Mouse (Mus musculus): ENCODE results near the gene Chtop. TPM values are rescaled to one million over a fixed set of nuclear protein-coding genes. Genes with fewer than 3 reads are reported as not detected.

The Chtop gene
- polyA plus RNA-seq, 1 experiment from 2014 or later = 154 TPM

DNA sequence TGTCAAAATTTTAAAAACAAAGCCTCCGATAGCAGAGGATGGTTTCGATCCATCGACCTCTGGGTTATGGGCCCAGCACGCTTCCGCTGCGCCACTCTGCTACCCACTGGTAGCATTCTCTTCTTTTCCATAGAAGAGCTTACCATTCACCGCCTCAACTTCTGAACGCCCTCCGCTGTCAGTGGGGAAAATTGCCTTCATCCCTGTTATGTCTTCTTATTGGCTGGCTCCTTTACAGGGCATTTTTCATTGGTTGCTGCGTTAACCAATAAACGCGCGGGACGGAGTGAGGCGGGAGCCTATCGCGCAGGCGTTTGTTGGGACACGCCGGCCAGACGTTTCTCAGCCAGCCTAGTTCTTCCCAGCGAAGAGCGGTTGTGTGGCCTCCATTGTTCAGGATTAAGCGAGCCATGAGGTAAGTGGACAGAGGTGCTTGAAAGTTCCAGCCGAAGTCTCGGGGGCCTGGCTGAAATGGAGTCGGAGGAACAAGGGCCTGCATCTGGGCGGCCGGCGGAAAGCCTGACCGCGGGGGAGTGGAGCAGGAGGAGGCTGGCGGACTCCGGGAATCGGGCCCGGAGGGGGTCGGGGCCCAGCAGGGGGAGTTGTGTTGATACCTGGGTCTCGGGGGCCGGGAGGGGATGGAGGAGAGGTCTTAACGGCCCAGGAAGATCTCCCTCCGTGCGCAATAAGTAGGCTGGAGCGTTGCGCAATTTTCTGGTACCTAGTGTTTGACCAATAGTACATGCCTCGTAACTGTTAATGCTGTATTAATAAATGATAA lies 33.3 kb downstream of the Chtop start, which contains the start of gene Ilf2:
TSS of gene Ilf2 (plus strand) at position 296 of the 781 bp plus-strand sequence.
- Histone ChIP-seq H3K4me2 (peak within 1 kb of the TSS; percentile 69), H3K9me3 (no peaks in the 10 kb centered on the region), H3K27ac (peak within 1 kb of the TSS; percentile 92), H3K36me3 (peaks cover 31% of the 10 kb centered on the region), H3K4me3 (peak within 1 kb of the TSS; percentile 72), H3K4me1 (peaks cover 13% of the 10 kb centered on the region), H3K9ac (peak within 1 kb of the TSS; percentile 88), H3K27me3 (no peaks in the 10 kb centered on the region)
- WGBS = under 1% methylated on average over 45 of the region's 45 CpGs
- peak; percentile 99 for ATAC-seq (ENCODE audit: borderline replicate concordance, extremely low read depth, low FRiP score, low TSS enrichment)

DNA sequence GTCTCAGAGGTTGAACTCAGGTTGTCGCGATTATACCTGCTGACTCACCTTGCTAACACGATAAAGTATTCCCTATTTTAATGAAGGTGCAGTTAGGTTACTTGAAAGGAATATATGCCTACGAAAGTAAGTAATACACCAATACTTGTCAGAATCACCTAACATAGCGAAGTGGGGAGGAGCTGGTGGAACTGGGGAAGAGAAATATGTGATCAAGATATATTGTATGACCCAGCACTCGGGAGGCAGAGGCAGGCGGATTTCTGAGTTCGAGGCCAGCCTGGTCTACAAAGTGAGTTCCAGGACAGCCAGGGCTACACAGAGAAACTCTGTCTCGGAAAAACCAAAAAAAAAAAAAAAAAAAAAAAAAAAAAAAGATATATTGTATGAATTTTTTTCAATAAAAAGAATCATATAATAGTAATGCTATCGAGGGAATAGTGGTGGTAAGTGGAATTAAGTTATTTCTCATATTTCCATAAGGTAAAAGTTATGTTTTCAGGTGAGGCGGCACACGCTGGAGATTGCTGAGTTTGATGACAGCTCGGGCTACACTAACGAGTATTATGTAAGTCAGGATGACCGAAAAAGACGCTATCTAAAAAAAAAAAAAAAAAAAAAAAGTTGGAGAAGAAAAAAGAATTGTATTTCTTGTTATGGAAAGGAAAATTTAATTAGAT lies 34.0 kb downstream of the Chtop start:
- H3K36me3 ChIP-seq = peaks cover 24% of the 10 kb centered on the region
- no peak overlapping the region for H3K9ac ChIP-seq
- H3K4me1 ChIP-seq = peaks cover 13% of the 10 kb centered on the region
- WGBS = 34% methylated on average over 16 of the region's 16 CpGs
- H3K4me3 ChIP-seq = peak overlapping the region; percentile 72
- peak overlapping the region; percentile 44 for H3K4me2 ChIP-seq
- ATAC-seq (ENCODE audit: borderline replicate concordance, extremely low read depth, low FRiP score, low TSS enrichment) = peak; percentile 2; the same call in 1 of the 2 replicates
- H3K27me3 ChIP-seq = no peaks in the 10 kb centered on the region
- no peaks in the 10 kb centered on the region for H3K9me3 ChIP-seq
- H3K27ac ChIP-seq = no peak overlapping the region

DNA sequence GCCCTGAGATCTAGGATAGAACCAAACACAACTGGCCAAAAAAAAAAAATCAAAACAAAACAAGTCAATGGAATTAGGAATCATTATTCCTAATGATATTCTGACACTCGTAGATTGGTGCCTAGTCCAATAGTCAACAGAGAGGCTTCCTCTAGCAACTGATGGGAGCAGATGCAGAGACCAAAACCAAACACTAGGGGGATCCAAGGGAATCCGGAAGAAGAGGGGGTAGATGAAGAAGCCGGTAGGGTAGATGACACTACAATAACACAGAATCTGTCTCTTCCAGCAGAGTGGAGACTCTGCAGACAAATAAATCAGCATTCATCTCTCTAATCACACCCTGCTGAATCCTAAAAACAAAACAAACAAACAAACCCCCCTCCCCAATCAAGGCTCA lies 37.1 kb downstream of the Chtop start:
- Histone ChIP-seq H3K9ac (no peak overlapping the region), H3K27me3 (no peaks in the 10 kb centered on the region), H3K27ac (no peak overlapping the region), H3K36me3 (no peaks in the 10 kb centered on the region), H3K4me2 (no peak overlapping the region), H3K4me1 (peaks cover 5% of the 10 kb centered on the region), H3K4me3 (no peak overlapping the region), H3K9me3 (no peaks in the 10 kb centered on the region)
- 25% methylated on average over 3 of the region's 3 CpGs for WGBS
- ATAC-seq (ENCODE audit: borderline replicate concordance, extremely low read depth, low FRiP score, low TSS enrichment) = no peak

DNA sequence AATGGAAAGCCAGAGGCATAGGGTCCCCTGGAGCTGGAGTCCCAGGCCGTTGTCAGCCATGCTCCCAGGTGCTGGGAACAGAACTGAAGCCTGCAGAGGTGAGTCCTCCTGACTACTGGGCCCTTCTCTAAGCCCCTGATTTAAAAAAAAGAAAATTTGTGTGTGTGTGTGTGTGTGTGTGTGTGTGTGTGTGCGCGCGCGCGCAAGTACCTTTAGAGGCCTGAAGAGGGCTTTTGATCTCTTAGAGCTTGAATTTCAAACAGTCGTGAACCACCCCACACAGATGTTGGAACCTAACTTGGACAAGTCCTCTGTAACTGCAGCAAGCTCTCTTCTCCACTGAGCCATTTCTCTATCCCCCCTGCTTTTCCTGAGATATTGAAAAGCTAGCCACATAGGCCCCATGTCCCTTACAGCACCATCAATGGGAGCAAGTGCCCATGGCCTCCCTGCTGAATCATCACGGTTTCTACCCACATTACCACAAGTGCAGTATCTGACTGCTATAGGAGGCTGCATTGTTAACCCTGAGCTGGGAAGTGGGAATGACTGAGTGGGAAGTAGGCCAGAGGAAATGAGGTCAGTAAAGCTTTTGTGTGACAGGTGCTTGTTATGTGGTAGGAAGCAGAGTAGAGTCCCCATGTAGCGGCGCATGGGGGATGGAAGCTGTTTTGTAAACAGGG lies 41.5 kb downstream of the Chtop start:
- H3K4me3 ChIP-seq = no peak overlapping the region
- no peak overlapping the region for H3K27ac ChIP-seq
- H3K4me2 ChIP-seq = no peak overlapping the region
- 89% methylated on average over 10 of the region's 10 CpGs for WGBS
- H3K36me3 ChIP-seq = no peaks in the 10 kb centered on the region
- H3K9ac ChIP-seq = no peak overlapping the region
- H3K9me3 ChIP-seq = no peaks in the 10 kb centered on the region
- ATAC-seq (ENCODE audit: borderline replicate concordance, extremely low read depth, low FRiP score, low TSS enrichment) = no peak
- H3K27me3 ChIP-seq = peaks cover 25% of the 10 kb centered on the region
- peaks cover 24% of the 10 kb centered on the region for H3K4me1 ChIP-seq

DNA sequence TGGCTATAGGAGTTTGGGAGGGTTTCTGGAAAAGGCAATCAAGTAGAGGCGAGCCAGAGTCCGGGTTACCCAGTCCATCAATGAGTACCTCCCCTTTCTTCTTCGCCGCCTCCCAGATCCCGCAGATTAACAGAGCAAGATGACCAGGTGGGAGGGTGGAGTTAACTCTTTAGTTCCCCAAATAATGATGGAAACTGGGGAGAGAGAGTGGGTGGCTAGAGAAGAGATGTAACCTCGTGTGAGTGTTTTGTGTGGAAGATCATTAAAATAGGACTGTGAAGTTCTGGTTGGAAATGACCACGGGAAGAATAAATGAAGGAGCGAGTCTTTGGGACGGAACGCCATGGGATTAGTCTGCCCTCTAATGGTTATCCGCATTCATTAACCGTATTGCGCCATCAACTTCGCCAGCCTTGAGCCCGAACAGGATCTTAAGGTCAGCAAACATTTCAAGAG lies 43.0 kb downstream of the Chtop start:
- H3K4me1 ChIP-seq = peaks cover 24% of the 10 kb centered on the region
- under 1% methylated on average over 15 of the region's 15 CpGs for WGBS
- peak overlapping the region; percentile 52; the same call in 1 of the 2 replicates for H3K9ac ChIP-seq
- H3K4me3 ChIP-seq = peak overlapping the region; percentile 61
- peak overlapping the region; percentile 84 for H3K4me2 ChIP-seq
- peak; percentile 37 for ATAC-seq (ENCODE audit: borderline replicate concordance, extremely low read depth, low FRiP score, low TSS enrichment)
- H3K27ac ChIP-seq = peak overlapping the region; percentile 76
- H3K27me3 ChIP-seq = peaks cover 25% of the 10 kb centered on the region
- no peaks in the 10 kb centered on the region for H3K36me3 ChIP-seq
- no peaks in the 10 kb centered on the region for H3K9me3 ChIP-seq

DNA sequence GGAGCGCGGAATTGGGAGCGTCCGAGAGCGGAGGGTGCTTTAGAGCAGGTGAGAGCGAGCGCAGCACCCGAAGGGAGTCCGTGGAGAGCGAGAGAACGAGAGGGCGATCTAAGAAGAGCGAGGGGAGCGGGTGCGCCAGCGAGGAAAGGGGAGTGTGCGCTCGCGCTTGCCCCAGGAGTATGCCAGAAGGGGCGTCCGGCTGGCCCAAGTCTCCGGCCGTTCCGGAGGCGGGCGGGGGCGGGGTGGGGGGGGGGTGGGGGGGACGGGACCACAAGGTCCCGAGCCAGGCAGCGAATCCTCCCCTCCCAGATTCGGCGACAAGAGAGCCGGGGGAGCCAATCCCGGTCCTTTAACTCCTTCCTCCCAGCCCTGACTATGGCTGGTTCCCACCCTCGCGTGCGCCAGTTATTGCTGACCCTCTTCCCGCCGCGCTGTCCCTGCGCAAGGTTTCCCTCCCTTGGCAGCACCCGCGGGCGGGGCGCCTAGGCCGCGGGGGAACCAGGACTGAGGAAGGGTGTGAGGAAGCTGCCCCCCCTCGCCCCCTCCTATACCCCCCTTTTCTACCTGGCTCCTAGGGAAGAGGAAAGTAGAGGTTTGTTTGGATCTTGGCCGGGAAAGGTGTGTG lies 43.5 kb downstream of the Chtop start, which contains the start of gene Npr1:
TSS of gene Npr1 (minus strand) at position 181 of the 625 bp plus-strand sequence.
- no peaks in the 10 kb centered on the region for H3K9me3 ChIP-seq
- peak within 1 kb of the TSS; percentile 76 for H3K27ac ChIP-seq
- peaks cover 25% of the 10 kb centered on the region for H3K27me3 ChIP-seq
- ATAC-seq (ENCODE audit: borderline replicate concordance, extremely low read depth, low FRiP score, low TSS enrichment) = peak; percentile 51
- peak within 1 kb of the TSS; percentile 61 for H3K4me3 ChIP-seq
- no peaks in the 10 kb centered on the region for H3K36me3 ChIP-seq
- peak within 1 kb of the TSS; percentile 52 for H3K9ac ChIP-seq
- 0% methylated on average over 31 of the region's 49 CpGs for WGBS
- peak within 1 kb of the TSS; percentile 84 for H3K4me2 ChIP-seq
- H3K4me1 ChIP-seq = peaks cover 24% of the 10 kb centered on the region

DNA sequence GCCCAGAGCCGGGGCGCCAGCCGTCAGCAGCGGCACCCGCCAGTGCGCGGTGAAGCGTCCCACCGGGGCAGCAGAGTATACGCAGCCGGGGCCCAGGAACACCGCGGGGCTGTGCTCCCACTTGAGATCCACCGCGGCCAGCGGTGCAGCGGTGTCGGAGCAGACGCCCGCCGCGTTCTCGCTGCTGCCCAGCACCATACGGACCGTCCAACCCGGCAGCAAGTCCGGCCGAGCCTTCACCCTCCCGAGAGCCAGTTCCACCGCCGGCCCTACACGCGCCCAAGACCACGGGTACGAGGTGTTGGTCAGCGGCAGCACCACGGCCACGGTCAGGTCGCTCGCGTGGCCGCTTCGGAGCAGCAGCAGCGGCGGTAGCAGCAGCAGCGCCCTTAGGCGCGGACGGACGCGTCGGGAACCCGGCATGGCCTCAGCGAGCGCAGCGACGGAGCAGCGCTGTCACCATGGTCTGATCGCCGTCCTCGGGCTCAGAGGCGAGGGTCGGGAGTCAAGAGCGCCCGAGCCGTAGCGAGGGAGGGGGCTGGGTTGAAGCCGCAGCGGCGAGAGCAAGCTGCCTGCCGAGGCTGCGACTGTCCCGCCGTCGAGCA lies 44.1 kb downstream of the Chtop start:
- Histone ChIP-seq H3K4me3 (peak overlapping the region; percentile 61), H3K27me3 (peaks cover 25% of the 10 kb centered on the region), H3K4me2 (peak overlapping the region; percentile 84), H3K9ac (peak overlapping the region; percentile 52), H3K36me3 (no peaks in the 10 kb centered on the region), H3K9me3 (no peaks in the 10 kb centered on the region), H3K27ac (peak overlapping the region; percentile 76), H3K4me1 (peaks cover 24% of the 10 kb centered on the region)
- under 1% methylated on average over 75 of the region's 75 CpGs for WGBS
- peak; percentile 45; the same call in 1 of the 2 replicates for ATAC-seq (ENCODE audit: borderline replicate concordance, extremely low read depth, low FRiP score, low TSS enrichment)

DNA sequence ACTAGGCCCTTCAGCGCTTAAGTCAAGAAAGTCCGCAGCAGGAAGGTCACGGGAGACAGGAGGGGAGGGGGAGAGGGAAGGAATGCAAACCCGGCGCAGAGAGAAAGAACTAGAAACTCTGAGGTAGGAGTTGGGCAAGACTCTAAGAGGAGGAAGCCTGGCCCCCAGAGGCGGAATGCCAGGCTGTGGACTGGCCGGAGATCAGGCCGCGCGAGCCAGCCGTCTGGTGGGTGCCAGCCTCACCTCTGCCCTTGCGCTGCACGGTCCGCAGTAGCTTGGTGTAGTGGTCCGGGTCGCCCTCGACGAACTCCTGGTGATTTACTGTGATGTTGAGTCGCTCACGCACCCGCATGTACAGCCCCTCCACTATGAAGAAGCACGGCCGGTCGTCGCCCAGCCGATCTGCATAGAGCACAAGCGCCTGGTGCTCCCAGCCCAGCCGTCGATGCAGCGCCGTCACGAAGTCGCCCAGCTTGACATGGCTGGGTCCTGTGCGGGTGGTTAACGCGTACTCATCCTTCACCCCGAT lies 44.7 kb downstream of the Chtop start:
- H3K4me1 ChIP-seq = peaks cover 24% of the 10 kb centered on the region
- peaks cover 25% of the 10 kb centered on the region for H3K27me3 ChIP-seq
- peak overlapping the region; percentile 84 for H3K4me2 ChIP-seq
- H3K27ac ChIP-seq = peak overlapping the region; percentile 76
- H3K9me3 ChIP-seq = no peaks in the 10 kb centered on the region
- H3K9ac ChIP-seq = peak overlapping the region; percentile 52
- 9% methylated on average over 37 of the region's 37 CpGs for WGBS
- no peaks in the 10 kb centered on the region for H3K36me3 ChIP-seq
- ATAC-seq (ENCODE audit: borderline replicate concordance, extremely low read depth, low FRiP score, low TSS enrichment) = peak; percentile 53; the same call in 1 of the 2 replicates
- peak overlapping the region; percentile 61 for H3K4me3 ChIP-seq

DNA sequence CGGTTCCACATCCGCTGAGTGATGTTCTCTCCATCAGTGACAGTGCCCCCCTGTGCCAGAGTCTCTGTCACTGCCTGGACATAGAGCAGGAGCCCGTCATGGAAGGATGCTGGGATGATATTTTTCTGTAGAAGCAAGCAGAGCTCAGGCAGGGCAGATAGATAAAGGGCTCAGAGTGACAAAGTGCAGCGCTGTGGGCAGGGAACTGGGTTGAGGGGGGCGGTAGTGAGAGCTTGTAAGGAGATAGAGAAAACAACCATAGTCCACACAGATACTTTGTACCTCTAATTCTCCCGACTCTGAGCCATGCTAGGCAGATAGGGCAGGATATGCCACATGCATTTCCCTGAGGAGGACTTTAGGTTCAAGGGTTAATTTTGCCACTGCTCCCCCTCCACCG lies 46.7 kb downstream of the Chtop start:
- H3K4me1 ChIP-seq = peaks cover 24% of the 10 kb centered on the region
- no peaks in the 10 kb centered on the region for H3K36me3 ChIP-seq
- peak overlapping the region; percentile 61 for H3K4me3 ChIP-seq
- peaks cover 25% of the 10 kb centered on the region for H3K27me3 ChIP-seq
- H3K27ac ChIP-seq = no peak overlapping the region
- 0 out of 2 replicates have a peak overlapping the region, but pooled peaks have one; percentile 6 for H3K9ac ChIP-seq
- 24% methylated on average over 7 of the region's 7 CpGs for WGBS
- H3K4me2 ChIP-seq = peak overlapping the region; percentile 84
- no peak for ATAC-seq (ENCODE audit: borderline replicate concordance, extremely low read depth, low FRiP score, low TSS enrichment)
- no peaks in the 10 kb centered on the region for H3K9me3 ChIP-seq

DNA sequence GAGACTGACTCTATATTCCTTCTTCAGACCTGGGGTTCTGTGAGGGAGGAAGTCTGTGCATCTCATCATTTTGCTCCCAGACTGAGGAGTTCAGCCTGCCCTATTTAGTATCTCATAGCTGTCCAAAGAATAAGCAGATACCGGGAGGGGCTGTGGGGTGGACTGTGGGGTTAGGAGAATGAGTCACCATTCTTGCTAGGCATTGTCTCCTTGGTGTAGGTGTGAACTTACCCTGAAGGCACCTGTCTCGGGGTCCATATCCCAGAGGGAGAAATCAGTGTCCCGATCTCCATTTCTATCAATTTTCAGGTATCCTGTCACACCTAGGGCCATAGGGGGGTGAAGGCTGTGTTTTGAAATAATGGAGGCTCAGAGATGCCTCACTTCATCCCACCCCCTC lies 47.4 kb downstream of the Chtop start:
- 75% methylated on average over 3 of the region's 3 CpGs for WGBS
- H3K9ac ChIP-seq = no peak overlapping the region

DNA sequence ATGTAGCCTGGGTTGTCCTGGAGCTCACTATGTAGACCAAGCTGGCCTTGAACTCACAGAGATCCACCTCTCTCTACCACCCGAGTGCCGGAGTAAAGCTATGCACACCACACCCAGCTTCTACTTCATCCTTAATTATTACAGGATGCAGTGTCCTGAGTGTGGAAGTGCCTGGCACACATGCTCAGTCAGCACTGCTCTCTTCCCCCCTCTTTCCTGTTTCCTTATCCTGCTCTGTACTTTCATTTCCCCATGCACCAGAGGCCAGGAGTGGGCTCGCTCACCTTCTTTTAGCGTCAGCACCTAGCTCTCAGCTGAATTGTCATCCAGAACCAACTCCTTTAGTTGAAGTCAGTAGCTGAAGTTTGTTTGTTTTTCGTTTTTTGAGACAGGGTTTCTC lies 49.0 kb downstream of the Chtop start:
- Histone ChIP-seq H3K4me1 (peaks cover 11% of the 10 kb centered on the region), H3K36me3 (no peaks in the 10 kb centered on the region), H3K9me3 (no peaks in the 10 kb centered on the region), H3K4me2 (no peak overlapping the region), H3K9ac (no peak overlapping the region), H3K27me3 (peaks cover 22% of the 10 kb centered on the region), H3K27ac (no peak overlapping the region), H3K4me3 (no peak overlapping the region)
- 50% methylated on average over 5 of the region's 5 CpGs for WGBS
- ATAC-seq (ENCODE audit: borderline replicate concordance, extremely low read depth, low FRiP score, low TSS enrichment) = no peak

More for the DNA sequence above, 47.4 kb downstream of the Chtop start:
- no peak for ATAC-seq (ENCODE audit: borderline replicate concordance, extremely low read depth, low FRiP score, low TSS enrichment)
- Histone ChIP-seq H3K9me3 (no peaks in the 10 kb centered on the region), H3K4me1 (peaks cover 24% of the 10 kb centered on the region), H3K36me3 (no peaks in the 10 kb centered on the region), H3K4me3 (no peak overlapping the region), H3K27me3 (peaks cover 25% of the 10 kb centered on the region), H3K4me2 (no peak overlapping the region), H3K27ac (no peak overlapping the region)

All from lung, embryonic 15.5 days (tissue).